25 mouse cellular contexts compared by ENCODE assay signal in the genomic region with DNA sequence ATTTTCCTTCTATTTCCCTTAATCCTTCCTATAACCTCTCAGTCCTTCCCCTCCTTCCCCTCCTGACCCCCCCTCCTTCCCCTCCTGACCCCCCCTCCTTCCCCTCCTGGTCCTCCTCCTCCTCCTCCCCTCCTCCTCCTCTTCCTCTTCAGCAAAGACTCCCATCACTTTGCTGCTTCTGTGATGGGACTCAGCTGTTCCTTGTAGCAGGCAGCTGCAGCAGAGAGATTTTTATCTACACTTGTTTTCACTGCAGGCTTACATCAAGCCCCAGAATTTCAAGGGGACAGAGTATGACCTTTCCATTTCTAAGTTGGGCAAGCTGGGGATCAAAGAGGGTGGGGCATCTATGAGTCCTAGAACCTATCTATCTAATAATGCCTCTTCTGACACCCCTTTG.
DNase-seq lines count a peak whose midpoint lies in the region; ATAC-seq and TF ChIP-seq lines count a peak whose summit lies in the region.
"Had no signal": no experiment of that assay in that cellular context is flagged by ENCODE, and none has a peak within 500 bp of the region (broad histone marks: within the 10 kb centered on the region; RNA-seq: fewer than 3 reads in every experiment).

No protein-coding gene starts in this region.

- no peak overlapping the region for H3K9ac ChIP-seq in heart, embryonic 11.5 days (ENCODE audit: low read depth, low read length)
- H3K9ac ChIP-seq in kidney, embryonic 15.5 days = no peak overlapping the region
- no peak overlapping the region for H3K9ac ChIP-seq in lung, embryonic 14.5 days
- H3K9ac ChIP-seq: forebrain, embryonic 13.5 days; heart, embryonic 12.5 days; heart, embryonic 15.5 days; hindbrain, embryonic 14.5 days had no signal

- H3K4me3 ChIP-seq in heart, embryonic 11.5 days (ENCODE audit: low read depth, low read length) = no peak overlapping the region
- H3K4me3 ChIP-seq in kidney, embryonic 15.5 days (replicated peaks) = no peak overlapping the region
- H3K4me3 ChIP-seq in lung, embryonic 14.5 days (ENCODE audit: low read depth, low read length) = no peak overlapping the region
- H3K4me3 ChIP-seq in lung, adult 2 months (replicated peaks; ENCODE audit: extremely low read depth, low read depth, low read length) = no peak overlapping the region
- H3K4me3 ChIP-seq: forebrain, embryonic 10.5 days; forebrain, embryonic 13.5 days; heart, embryonic 12.5 days; heart, embryonic 15.5 days; hindbrain, embryonic 10.5 days had no signal

- no peak overlapping the region for H3K27ac ChIP-seq in heart, embryonic 11.5 days (ENCODE audit: low read depth, low read length)
- H3K27ac ChIP-seq in kidney, embryonic 15.5 days = 0 out of 2 replicates have a peak overlapping the region, but pooled peaks have one; percentile 11
- no peak overlapping the region for H3K27ac ChIP-seq in lung, embryonic 14.5 days (ENCODE audit: low read depth)
- H3K27ac ChIP-seq: forebrain, embryonic 10.5 days; forebrain, embryonic 13.5 days; heart, embryonic 15.5 days; hindbrain, embryonic 10.5 days; hindbrain, embryonic 14.5 days had no signal

- H3K36me3 ChIP-seq in heart, embryonic 11.5 days (ENCODE audit: control insufficient read depth, insufficient read depth, low read length) = no peaks in the 10 kb centered on the region
- H3K36me3 ChIP-seq in kidney, embryonic 15.5 days = no peaks in the 10 kb centered on the region
- H3K36me3 ChIP-seq in lung, embryonic 14.5 days (ENCODE audit: insufficient read depth) = no peaks in the 10 kb centered on the region
- H3K36me3 ChIP-seq: forebrain, embryonic 10.5 days; heart, embryonic 12.5 days; heart, embryonic 15.5 days; hindbrain, embryonic 10.5 days had no signal

- TF ChIP-seq CTCF in lung, embryonic 14.5 days (IDR thresholded peaks at IDR 0.05; ENCODE audit: low read depth) = no peak
- no peak for TF ChIP-seq CTCF in lung, adult 2 months (IDR thresholded peaks at IDR 0.05; ENCODE audit: insufficient read depth, low read length)

- DNase-seq in heart, adult 11 months = peak; percentile 74
- DNase-seq in kidney, adult 9 months = no peak
- DNase-seq in lung, embryonic 14.5 days = peak; percentile 55
- DNase-seq in lung, postnatal 10 days = no peak
- peak; percentile 13 for DNase-seq in lung, postnatal 36 days
- no peak for DNase-seq in lung, adult 2 months
- DNase-seq: adrenal gland, postnatal 10 days; adrenal gland, postnatal 36 days; cerebellum, adult 18-20 months; cerebellum, adult 9-10 months; cerebellum, postnatal 14 days; gastrocnemius, postnatal 10 days; gastrocnemius, postnatal 36 days; heart, postnatal 10 days; heart, postnatal 36 days had no signal

- TF ChIP-seq POLR2A in lung, adult 2 months (IDR thresholded peaks at IDR 0.05; ENCODE audit: borderline replicate concordance, extremely low read depth, low read depth, low read length) = no peak

- no peak for ATAC-seq in heart, embryonic 11.5 days (replicated peaks; ENCODE audit: insufficient number of reproducible peaks, low FRiP score, low TSS enrichment)
- ATAC-seq in kidney, embryonic 15.5 days (replicated peaks; ENCODE audit: low FRiP score) = no peak
- no peak for ATAC-seq in lung, embryonic 14.5 days (ENCODE audit: insufficient read depth)
- ATAC-seq: activated CD4-positive, CD25-positive, alpha-beta regulatory T cell, adult 4 months; forebrain, embryonic 13.5 days; forebrain, embryonic 16.5 days had no signal

- H3K4me2 ChIP-seq in heart, embryonic 11.5 days = no peak overlapping the region
- H3K4me2 ChIP-seq in kidney, embryonic 15.5 days = no peak overlapping the region
- no peak overlapping the region for H3K4me2 ChIP-seq in lung, embryonic 14.5 days
- H3K4me2 ChIP-seq: forebrain, embryonic 13.5 days; heart, embryonic 12.5 days; heart, embryonic 15.5 days; hindbrain, embryonic 14.5 days had no signal

- no peaks in the 10 kb centered on the region for H3K4me1 ChIP-seq in heart, embryonic 11.5 days (ENCODE audit: control insufficient read depth, insufficient read depth, low read length)
- no peaks in the 10 kb centered on the region for H3K4me1 ChIP-seq in kidney, embryonic 15.5 days
- no peaks in the 10 kb centered on the region for H3K4me1 ChIP-seq in lung, embryonic 14.5 days (ENCODE audit: insufficient read depth)
- no peaks in the 10 kb centered on the region for H3K4me1 ChIP-seq in lung, adult 2 months (ENCODE audit: control insufficient read depth, insufficient read depth, low read length)
- H3K4me1 ChIP-seq: forebrain, embryonic 10.5 days; forebrain, embryonic 13.5 days; heart, embryonic 12.5 days; heart, embryonic 15.5 days; hindbrain, embryonic 10.5 days had no signal

- no peaks in the 10 kb centered on the region for H3K27me3 ChIP-seq in heart, embryonic 11.5 days (ENCODE audit: control insufficient read depth, insufficient read depth, low read length)
- H3K27me3 ChIP-seq in kidney, embryonic 15.5 days = no peaks in the 10 kb centered on the region
- H3K27me3 ChIP-seq in lung, embryonic 14.5 days (ENCODE audit: insufficient read depth, low read length) = no peaks in the 10 kb centered on the region
- H3K27me3 ChIP-seq: heart, embryonic 12.5 days; heart, embryonic 15.5 days had no signal

- no peaks in the 10 kb centered on the region for H3K9me3 ChIP-seq in heart, embryonic 11.5 days (replicated peaks; ENCODE audit: control insufficient read depth, low read length)
- H3K9me3 ChIP-seq in kidney, embryonic 15.5 days (replicated peaks) = no peaks in the 10 kb centered on the region
- no peaks in the 10 kb centered on the region for H3K9me3 ChIP-seq in lung, embryonic 14.5 days (ENCODE audit: low read depth, low read length)
- H3K9me3 ChIP-seq: forebrain, embryonic 10.5 days; forebrain, embryonic 13.5 days; heart, embryonic 12.5 days; heart, embryonic 15.5 days; hindbrain, embryonic 10.5 days had no signal

Comparison
In these comparisons a context has a peak if more than half of its experiments do, and no peak if none do; other contexts are left out.
1. DNase-seq: peak in heart, adult 11 months (single experiment), lung, embryonic 14.5 days (single experiment) and lung, postnatal 36 days (single experiment); none in kidney, adult 9 months (single experiment), lung, postnatal 10 days (single experiment) and lung, adult 2 months (single experiment).